Mouse (Mus musculus) right cerebral cortex, adult 18-20 months (tissue): ENCODE results near the gene Cphx3.
"Not testable (repeated sequence)": the region's sequence is repeated elsewhere in the genome, so short reads cannot be mapped to it uniquely, and the experiment has no call there.

ENCODE experiments used
- DNase-seq: peaks from one replicate; pipeline ENCODE4 v3.0.0; 2022; ENCODE audit warnings: mixed read lengths

The Cphx3 gene

DNA sequence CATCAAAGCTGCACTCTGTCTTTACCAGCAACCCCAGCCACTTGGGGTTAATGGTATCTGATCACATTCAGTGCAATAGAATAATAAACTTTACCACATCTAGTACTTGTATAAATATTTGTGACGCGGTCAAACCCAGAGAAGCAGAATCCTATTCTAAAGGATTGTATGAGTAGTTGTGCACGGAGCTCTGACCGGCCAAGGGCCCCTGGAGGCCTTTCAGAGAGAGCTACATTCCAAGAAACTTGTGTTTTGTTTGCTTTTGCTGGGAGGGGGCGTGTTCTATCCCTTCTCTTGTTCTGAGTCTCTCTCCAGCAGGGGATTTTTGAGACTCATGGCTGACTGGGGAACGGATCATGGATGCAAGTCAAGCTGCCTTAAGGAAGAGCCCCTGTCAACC lies 92.9 kb downstream of the Cphx3 start:
- DNase-seq, result not testable (repeated sequence)

- DNase-seq, result not testable (repeated sequence)
These were observed 99.6 kb downstream of the Cphx3 start for GRCm38 (mm10) chr14:26181660-26182059.

- DNase-seq, result not testable (repeated sequence)
These were observed 100.3 kb downstream of the Cphx3 start, which contains the start of gene Plac9b for GRCm38 (mm10) chr14:26182380-26182779. TSS of gene Plac9b (minus strand) at chr14:26182480.

DNA sequence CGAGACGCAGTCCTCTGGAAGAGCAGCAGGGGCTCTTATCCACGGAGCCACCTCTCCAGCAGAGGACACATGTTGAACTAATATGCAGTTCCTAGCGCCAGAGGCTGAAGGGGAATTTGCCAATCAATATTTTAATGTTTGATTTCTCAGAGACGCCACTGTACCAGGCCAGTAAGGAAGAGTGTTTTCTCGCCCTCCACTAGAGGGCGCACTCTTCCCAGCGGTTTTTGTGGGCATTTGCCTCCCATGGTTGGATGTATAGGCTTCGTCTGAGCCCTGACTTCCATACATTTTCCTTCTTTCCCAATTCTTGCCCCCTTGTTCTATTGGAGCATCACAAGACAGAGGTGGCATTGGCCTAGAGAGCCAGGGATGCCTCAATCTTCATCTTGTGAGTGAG lies 104.5 kb downstream of the Cphx3 start:
- DNase-seq, result not testable (repeated sequence)

DNA sequence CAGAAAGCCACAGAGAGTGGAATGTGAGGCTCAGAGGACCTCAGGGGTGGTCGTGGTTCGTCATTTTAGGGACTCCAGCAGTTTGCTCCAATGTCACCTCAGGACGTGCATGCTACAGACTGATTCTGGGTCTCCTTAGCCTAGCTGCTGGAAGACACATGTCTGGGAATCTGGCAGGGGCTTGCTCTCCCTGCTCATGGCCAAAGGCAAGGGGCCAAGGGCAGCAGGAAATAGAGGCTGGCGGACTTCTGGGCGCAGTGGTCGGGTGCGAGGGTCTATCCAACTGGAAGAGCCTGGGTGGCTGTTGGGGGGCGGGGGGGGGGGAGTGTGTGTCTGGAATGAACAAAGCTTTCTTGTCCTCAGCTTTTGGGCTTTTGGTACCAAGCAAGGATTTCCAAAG lies 106.3 kb downstream of the Cphx3 start:
- DNase-seq, result not testable (repeated sequence)

DNA sequence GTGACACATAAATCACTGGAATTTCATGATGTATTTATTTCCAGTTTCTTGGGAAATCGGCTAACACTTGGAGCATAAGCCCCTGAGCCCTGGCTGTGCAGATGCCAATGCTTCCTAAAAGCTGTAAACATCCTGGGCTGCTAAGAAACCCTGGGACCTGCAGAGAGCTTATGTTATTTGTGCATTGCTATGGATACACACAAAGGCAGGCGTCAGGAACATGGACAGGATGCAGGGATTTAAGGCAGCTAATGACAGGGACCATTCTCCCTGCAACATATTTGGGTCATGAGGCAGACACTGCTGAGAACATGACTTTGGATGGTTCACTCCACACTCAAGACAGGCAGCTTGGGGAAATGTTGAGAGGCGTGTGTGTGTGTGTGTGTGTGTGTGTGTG lies 115.8 kb downstream of the Cphx3 start:
- DNase-seq, result not testable (repeated sequence)

GRCm38 (mm10) chr14:26206197-26206925 lies 124.3 kb downstream of the Cphx3 start:
- not testable (repeated sequence) for DNase-seq

DNA sequence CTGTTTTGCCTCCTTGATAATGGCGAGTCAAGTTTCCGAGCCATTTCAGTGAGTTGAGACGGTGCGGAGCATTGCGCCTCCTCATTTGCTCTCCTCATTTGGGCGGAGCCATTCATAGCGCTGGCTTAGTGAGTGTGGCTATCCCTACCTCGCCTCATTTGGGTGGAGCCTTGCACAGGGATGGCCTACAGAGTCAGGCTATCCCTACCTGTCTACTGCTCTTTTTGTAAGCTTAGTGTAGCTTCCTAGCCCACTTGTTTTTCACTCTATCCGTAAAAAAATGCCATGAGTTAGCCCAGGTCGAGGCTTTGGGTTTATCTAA lies 124.8 kb downstream of the Cphx3 start, which contains the start of gene Tmem254b:
TSS of gene Tmem254b (minus strand) at position 116 of the 322 bp plus-strand sequence.
- DNase-seq, result not testable (repeated sequence)

GRCm38 (mm10) chr14:26216233-26217000 lies 134.3 kb downstream of the Cphx3 start:
- DNase-seq, result not testable (repeated sequence)

- not testable (repeated sequence) for DNase-seq
These were observed 155.1 kb downstream of the Cphx3 start for GRCm38 (mm10) chr14:26237183-26237582.

DNA sequence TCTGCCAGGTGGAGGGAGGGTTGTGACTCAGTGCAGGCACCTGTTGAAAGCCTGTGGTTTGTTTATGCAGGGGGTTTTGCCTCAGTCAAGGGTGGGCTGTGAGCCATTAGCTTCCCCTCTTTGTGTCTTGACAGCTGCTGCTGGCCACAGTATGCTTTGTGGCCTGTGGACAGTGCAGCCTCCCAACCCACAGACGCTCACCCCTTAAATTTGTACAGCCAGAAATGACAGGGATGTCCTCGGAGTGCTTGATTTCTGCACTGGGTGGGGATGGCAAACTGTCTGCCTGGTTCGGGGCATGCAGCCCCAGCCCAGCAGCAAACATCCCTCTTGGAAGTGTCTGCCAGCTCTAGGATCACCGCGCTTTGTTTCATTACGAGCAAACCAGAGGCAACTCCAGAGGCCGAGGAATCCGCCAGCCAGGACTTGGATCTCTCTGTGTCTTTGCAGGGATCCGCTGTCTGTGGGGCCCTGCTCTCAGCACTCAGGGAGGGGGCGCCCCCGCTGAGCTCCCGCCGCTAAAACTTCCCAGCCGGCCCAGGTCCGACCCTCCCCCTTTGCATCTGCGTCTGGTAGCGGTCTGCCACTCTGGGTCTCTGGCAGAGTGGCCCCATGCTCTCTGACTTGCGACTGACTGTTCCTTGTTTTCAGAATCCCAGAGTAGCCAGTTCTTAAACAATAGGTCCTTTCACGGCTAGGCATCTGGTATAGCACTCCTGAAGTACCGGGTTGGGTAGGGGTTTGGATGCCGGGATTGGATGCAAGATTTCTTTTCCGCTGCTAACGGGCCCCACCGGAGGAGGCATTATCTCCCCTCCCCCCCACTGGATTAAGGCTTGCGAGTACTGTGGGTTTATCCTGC lies 175.9 kb downstream of the Cphx3 start, which contains the start of gene Duxbl3:
TSS of gene Duxbl3 (plus strand) at position 207 of the 862 bp plus-strand sequence.
- not testable (repeated sequence) for DNase-seq

- DNase-seq, result not testable (repeated sequence)
These were observed 176.6 kb downstream of the Cphx3 start for GRCm38 (mm10) chr14:26258729-26259128.
